Mouse (Mus musculus): ENCODE data around the gene Phyh. TPM values are rescaled to one million over a fixed set of nuclear protein-coding genes. Genes with fewer than 3 reads are reported as not detected.

Phyh gene
- polyA plus RNA-seq, 1 experiment, result 39.1 TPM

DNA sequence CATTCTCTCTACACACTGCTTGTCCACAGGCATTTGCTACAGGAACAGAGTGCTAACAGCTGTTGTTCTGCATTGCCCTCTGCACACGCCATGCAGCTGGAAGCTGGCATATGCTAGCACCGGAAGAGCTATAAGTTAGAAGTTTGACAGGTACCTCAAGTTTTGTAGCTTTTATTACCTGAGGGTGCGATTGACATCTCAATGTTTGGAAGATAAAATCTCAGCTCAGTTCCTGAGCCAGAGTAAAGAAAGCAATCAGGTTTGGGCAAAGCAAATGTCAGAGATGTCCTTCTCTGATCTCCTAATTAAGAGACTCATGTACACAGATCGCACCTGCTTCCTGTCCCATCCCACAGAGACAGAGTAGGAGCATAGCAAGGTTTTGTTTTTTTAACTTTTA is 68.0 kb downstream of the Phyh start:
- no peak overlapping the region for H3K27ac ChIP-seq (ENCODE audit: control insufficient read depth, insufficient read depth, low read length)
- TF ChIP-seq CTCF (IDR thresholded peaks at IDR 0.05; ENCODE audit: borderline replicate concordance, control insufficient read depth, extremely low read depth, insufficient read depth, low read length, poor library complexity) (no peak), POLR2A (IDR thresholded peaks at IDR 0.05; ENCODE audit: control insufficient read depth, extremely low read depth, insufficient read depth, low read length, poor library complexity) (no peak)
- WGBS, result 41% methylated on average over 4 of the region's 4 CpGs
- H3K36me3 ChIP-seq (ENCODE audit: control insufficient read depth, insufficient read depth, low read length), result no peaks in the 10 kb centered on the region
- no peaks in the 10 kb centered on the region for H3K27me3 ChIP-seq (ENCODE audit: control insufficient read depth, insufficient read depth, low read length)
- H3K4me1 ChIP-seq (replicated peaks; ENCODE audit: control insufficient read depth, insufficient read depth, low read length), result no peaks in the 10 kb centered on the region
- no peak for DNase-seq
- H3K4me3 ChIP-seq (ENCODE audit: control insufficient read depth, insufficient read depth, low read length), result no peak overlapping the region

- no peak overlapping the region for H3K27ac ChIP-seq (ENCODE audit: control insufficient read depth, insufficient read depth, low read length)
- WGBS, result 92% methylated on average over 8 of the region's 8 CpGs
- no peak for TF ChIP-seq POLR2A (IDR thresholded peaks at IDR 0.05; ENCODE audit: control insufficient read depth, extremely low read depth, insufficient read depth, low read length, poor library complexity)
- TF ChIP-seq CTCF (IDR thresholded peaks at IDR 0.05; ENCODE audit: borderline replicate concordance, control insufficient read depth, extremely low read depth, insufficient read depth, low read length, poor library complexity), result no peak
- no peaks in the 10 kb centered on the region for H3K4me1 ChIP-seq (replicated peaks; ENCODE audit: control insufficient read depth, insufficient read depth, low read length)
- H3K4me3 ChIP-seq (ENCODE audit: control insufficient read depth, insufficient read depth, low read length), result no peak overlapping the region
- no peaks in the 10 kb centered on the region for H3K27me3 ChIP-seq (ENCODE audit: control insufficient read depth, insufficient read depth, low read length)
- H3K36me3 ChIP-seq (ENCODE audit: control insufficient read depth, insufficient read depth, low read length), result no peaks in the 10 kb centered on the region
- DNase-seq, result no peak
Observed at GRCm38 (mm10) chr2:4987388-4988180, 68.8 kb downstream of the Phyh start.

Other genes starting within 250 kb of the Phyh start
- 0.48 and 0.61 TPM in 2 replicates for gene Bend7, start 201.2 kb upstream of the Phyh start, polyA plus RNA-seq (2012; rRNA removed)
- gene Sephs1, start 37.5 kb upstream of the Phyh start, polyA plus RNA-seq (2012; rRNA removed), result 34.4 and 38.0 TPM in 2 replicates
- 1.5 and 2.6 TPM in 2 replicates for gene Ucma, start 57.1 kb downstream of the Phyh start, polyA plus RNA-seq (2012; rRNA removed)
- 21.1 and 28.5 TPM in 2 replicates for gene Mcm10, start 93.8 kb downstream of the Phyh start, polyA plus RNA-seq (2012; rRNA removed)
- gene Optn, start 145.0 kb downstream of the Phyh start, polyA plus RNA-seq (2012; rRNA removed), result 1.4 TPM in 2 replicates
- gene Ccdc3, start 218.8 kb downstream of the Phyh start, polyA plus RNA-seq (2012; rRNA removed), result 2.6 TPM in 2 replicates

All from thymus, adult 2 months (tissue).